Mouse (Mus musculus) testis, adult 2 months (tissue): ENCODE results near the gene Gm45062. TPM values are rescaled to one million over a fixed set of nuclear protein-coding genes. Genes with fewer than 3 reads are reported as not detected.

ENCODE experiments used
- H3K27ac ChIP-seq: fragments of 200-500 bp; 2 replicates; pipeline ENCODE4 v1.5.1; 2012; ENCODE audit warnings: low read depth, low read length; ENCODE audit not compliant: control insufficient read depth, insufficient read depth
- H3K27me3 ChIP-seq: fragments of 200-500 bp; 2 replicates; pipeline ENCODE4 v1.6.1; 2012; ENCODE audit warnings: mild to moderate bottlenecking, low read length, moderate library complexity; ENCODE audit not compliant: control insufficient read depth, insufficient read depth
- H3K36me3 ChIP-seq: fragments of 200-500 bp; 2 replicates; pipeline ENCODE4 v1.6.1; 2012; ENCODE audit warnings: mild to moderate bottlenecking, low read length; ENCODE audit not compliant: control insufficient read depth, insufficient read depth
- H3K4me1 ChIP-seq: fragments of 200-500 bp; 2 replicates; pipeline ENCODE4 v1.6.1; 2012; ENCODE audit warnings: low read length; ENCODE audit not compliant: control insufficient read depth, insufficient read depth
- H3K4me3 ChIP-seq: fragments of 200-500 bp; 2 replicates; pipeline ENCODE4 v1.5.1; 2012; ENCODE audit warnings: low read depth, mild to moderate bottlenecking, low read length, moderate library complexity, mixed read lengths; ENCODE audit not compliant: control insufficient read depth
- CTCF ChIP-seq: fragments of 200-500 bp; IDR thresholded peaks from 2 replicates; pipeline ENCODE4 v1.5.1; 2012; ENCODE audit warnings: low read depth, mild to moderate bottlenecking, inconsistent platforms, low read length, moderate library complexity; ENCODE audit not compliant: control insufficient read depth, insufficient read depth, insufficient replicate concordance
- POLR2A ChIP-seq: fragments of 200-500 bp; IDR thresholded peaks from 2 replicates; pipeline ENCODE4 v1.6.1; 2012; ENCODE audit warnings: low read depth, mild to moderate bottlenecking, inconsistent platforms, low read length, moderate library complexity; ENCODE audit not compliant: control insufficient read depth
- polyA plus RNA-seq: library from polyadenylated mRNA; depleted of rRNA; stranded (reverse); fragments of >200 nt; gene quantifications from 2 replicates; pipeline ENCODE4 v1.2.3, GENCODE M21; 2012

The Gm45062 gene
- polyA plus RNA-seq, 1 experiment = 4.6 TPM

- H3K27me3 ChIP-seq = no peaks in the 10 kb centered on the region
- H3K27ac ChIP-seq = no peak overlapping the region
- TF ChIP-seq POLR2A (no peak), CTCF (no peak)
- H3K4me3 ChIP-seq = no peak overlapping the region
- no peaks in the 10 kb centered on the region for H3K4me1 ChIP-seq
- no peaks in the 10 kb centered on the region for H3K36me3 ChIP-seq
These were observed 87.9 kb downstream of the Gm45062 start for GRCm38 (mm10) chr6:8347154-8347553.

DNA sequence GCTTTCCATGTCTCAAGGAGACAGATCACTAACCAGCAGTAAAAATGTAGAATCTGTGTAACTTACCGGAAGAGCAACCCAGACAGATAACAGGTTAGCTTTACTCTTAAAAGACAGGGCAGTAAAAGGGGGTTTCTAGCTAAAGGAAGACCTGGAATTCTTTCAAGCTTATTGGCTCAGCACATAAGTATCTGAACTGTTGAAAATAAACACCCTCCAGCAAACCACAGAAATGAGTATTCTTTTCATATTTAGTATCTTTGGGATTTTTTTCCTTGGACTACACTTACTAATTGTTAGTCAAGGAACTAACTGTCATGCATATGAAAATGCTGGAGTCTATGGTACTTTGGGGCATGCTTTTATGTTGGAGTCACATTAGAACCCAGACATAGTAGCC lies 89.1 kb downstream of the Gm45062 start:
- Histone ChIP-seq H3K27ac (no peak overlapping the region), H3K27me3 (no peaks in the 10 kb centered on the region), H3K4me3 (no peak overlapping the region), H3K36me3 (no peaks in the 10 kb centered on the region), H3K4me1 (no peaks in the 10 kb centered on the region)
- TF ChIP-seq POLR2A (no peak), CTCF (no peak)

DNA sequence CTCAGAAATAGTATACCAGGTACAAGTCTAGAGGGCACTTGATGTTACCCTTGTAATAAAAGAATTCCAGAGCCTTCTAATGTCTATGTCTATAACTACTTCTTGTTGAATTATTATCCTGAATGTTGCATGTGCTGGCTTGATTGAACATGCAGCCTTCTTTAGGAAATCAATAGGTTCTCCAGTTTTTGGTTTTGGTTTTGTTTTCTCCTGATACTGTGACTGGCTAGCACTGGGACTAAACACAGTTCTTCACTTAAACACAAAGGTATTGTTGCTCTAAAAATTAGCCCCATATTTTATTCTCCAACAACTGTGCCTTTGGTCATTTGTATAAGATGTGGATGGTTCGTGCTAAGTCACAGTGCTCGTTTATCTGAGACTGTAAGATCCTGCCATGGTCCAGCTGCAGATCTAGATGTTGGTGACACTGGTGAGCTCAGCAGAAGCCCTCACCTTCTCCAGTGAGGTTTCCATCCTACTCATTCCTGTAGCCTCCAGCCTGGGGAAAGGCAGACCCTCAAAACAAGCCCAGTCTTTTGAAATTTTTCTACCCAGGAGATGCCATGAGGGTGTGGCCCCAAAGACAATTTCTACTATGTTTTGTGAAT lies 89.9 kb downstream of the Gm45062 start:
- TF ChIP-seq POLR2A = no peak
- TF ChIP-seq CTCF = no peak
- H3K27ac ChIP-seq = no peak overlapping the region
- no peaks in the 10 kb centered on the region for H3K4me1 ChIP-seq
- no peak overlapping the region for H3K4me3 ChIP-seq
- no peaks in the 10 kb centered on the region for H3K27me3 ChIP-seq
- no peaks in the 10 kb centered on the region for H3K36me3 ChIP-seq

DNA sequence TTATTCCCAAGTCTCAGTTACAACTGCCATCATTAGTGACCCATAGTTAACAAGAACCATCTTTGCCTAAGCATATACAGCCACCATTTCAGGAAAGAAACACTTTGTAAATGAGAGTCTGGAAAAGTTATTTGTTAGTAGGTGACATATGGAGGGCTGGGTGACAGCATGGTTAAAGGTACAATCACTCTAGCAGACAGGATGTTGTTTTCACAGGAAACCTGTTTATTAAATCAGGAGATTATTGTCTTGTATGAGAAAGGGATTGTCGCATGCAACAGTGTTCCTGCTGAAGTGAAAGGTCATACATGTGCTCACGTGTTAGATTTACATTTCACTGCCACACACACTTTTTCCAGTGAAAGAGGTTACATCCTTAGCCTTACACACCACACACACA lies 92.3 kb downstream of the Gm45062 start:
- H3K36me3 ChIP-seq = no peaks in the 10 kb centered on the region
- no peak overlapping the region for H3K4me3 ChIP-seq
- TF ChIP-seq POLR2A (no peak), CTCF (no peak)
- H3K4me1 ChIP-seq = no peaks in the 10 kb centered on the region
- no peak overlapping the region for H3K27ac ChIP-seq
- H3K27me3 ChIP-seq = no peaks in the 10 kb centered on the region

DNA sequence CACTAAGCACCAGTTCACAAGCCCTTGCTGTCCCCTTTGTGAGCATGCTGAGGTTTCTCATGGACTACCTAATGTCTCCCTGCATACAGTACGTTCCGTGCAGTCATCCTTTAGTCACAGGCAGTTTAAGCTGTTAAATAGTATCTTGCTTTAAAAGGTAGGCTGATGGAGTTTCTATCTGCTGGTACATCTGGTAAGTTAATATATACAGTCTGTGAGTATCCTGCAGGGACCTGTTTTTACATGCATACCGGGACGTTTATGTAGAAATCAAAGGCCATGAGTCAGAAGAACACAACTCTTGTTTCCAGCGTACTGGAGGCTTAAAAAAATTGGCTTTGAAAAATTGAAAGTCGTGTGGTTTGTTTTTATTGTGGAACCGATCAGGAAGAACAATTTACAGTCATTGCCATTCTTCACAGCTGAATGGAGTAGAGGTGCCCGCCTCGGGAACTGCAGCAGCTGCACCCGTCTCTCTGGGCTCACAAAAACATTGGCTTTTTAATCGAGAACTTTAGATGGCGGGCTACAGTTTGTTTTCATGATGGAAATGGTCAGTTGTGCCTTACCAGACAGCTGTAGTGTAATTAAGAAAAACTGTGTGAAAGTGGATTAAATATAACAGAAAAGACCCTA lies 93.4 kb downstream of the Gm45062 start:
- Histone ChIP-seq H3K27ac (no peak overlapping the region), H3K4me3 (no peak overlapping the region), H3K27me3 (no peaks in the 10 kb centered on the region), H3K4me1 (no peaks in the 10 kb centered on the region), H3K36me3 (no peaks in the 10 kb centered on the region)
- TF ChIP-seq CTCF = no peak
- TF ChIP-seq POLR2A = no peak

- Histone ChIP-seq H3K4me1 (no peaks in the 10 kb centered on the region), H3K27me3 (no peaks in the 10 kb centered on the region), H3K4me3 (no peak overlapping the region), H3K36me3 (no peaks in the 10 kb centered on the region), H3K27ac (no peak overlapping the region)
- no peak for TF ChIP-seq CTCF
- TF ChIP-seq POLR2A = no peak
These were observed 94.2 kb downstream of the Gm45062 start for GRCm38 (mm10) chr6:8353461-8353860.

GRCm38 (mm10) chr6:8354846-8355245 lies 95.6 kb downstream of the Gm45062 start:
- Histone ChIP-seq H3K4me1 (no peaks in the 10 kb centered on the region), H3K27ac (no peak overlapping the region), H3K27me3 (no peaks in the 10 kb centered on the region), H3K36me3 (no peaks in the 10 kb centered on the region), H3K4me3 (no peak overlapping the region)
- TF ChIP-seq POLR2A (no peak), CTCF (no peak)

GRCm38 (mm10) chr6:8358232-8358631 lies 99.0 kb downstream of the Gm45062 start:
- H3K27ac ChIP-seq = no peak overlapping the region
- no peaks in the 10 kb centered on the region for H3K27me3 ChIP-seq
- TF ChIP-seq POLR2A = no peak
- no peak for TF ChIP-seq CTCF
- no peaks in the 10 kb centered on the region for H3K4me1 ChIP-seq
- no peak overlapping the region for H3K4me3 ChIP-seq
- no peaks in the 10 kb centered on the region for H3K36me3 ChIP-seq
